Mouse (Mus musculus) brain, embryonic 18.5 days (tissue): ENCODE measurements around the gene Galnt9.

Experiments used
- DNase-seq: peaks from one replicate; pipeline ENCODE4 v3.0.0-alpha.2; 2012; ENCODE audit warnings: low read depth, low spot score

Gene Galnt9

GRCm38 (mm10) chr5:110535964-110536363, 8.2 kb upstream of the Galnt9 start:
- DNase-seq: no peak

GRCm38 (mm10) chr5:110540947-110541346, 3.2 kb upstream of the Galnt9 start:
- DNase-seq: no peak

- no peak for DNase-seq
These were observed 2.7 kb upstream of the Galnt9 start for GRCm38 (mm10) chr5:110541456-110541855.

- DNase-seq: no peak
These were observed 525 bp downstream of the Galnt9 start for GRCm38 (mm10) chr5:110544691-110545069.

GRCm38 (mm10) chr5:110545311-110545710, 1.2 kb downstream of the Galnt9 start:
- no peak for DNase-seq

- DNase-seq: no peak
These were observed 2.0 kb downstream of the Galnt9 start for GRCm38 (mm10) chr5:110546136-110546535.

- no peak for DNase-seq
These were observed 2.7 kb downstream of the Galnt9 start for GRCm38 (mm10) chr5:110546726-110547406.

- no peak for DNase-seq
These were observed 4.3 kb downstream of the Galnt9 start for GRCm38 (mm10) chr5:110548446-110548845.

GRCm38 (mm10) chr5:110550189-110550588, 6.0 kb downstream of the Galnt9 start:
- DNase-seq: no peak

- DNase-seq: no peak
These were observed 6.7 kb downstream of the Galnt9 start for GRCm38 (mm10) chr5:110550841-110551240.

GRCm38 (mm10) chr5:110552005-110552404, 7.8 kb downstream of the Galnt9 start:
- no peak for DNase-seq

- DNase-seq: no peak
These were observed 9.2 kb downstream of the Galnt9 start for GRCm38 (mm10) chr5:110553315-110553714.

GRCm38 (mm10) chr5:110555198-110555597, 11.0 kb downstream of the Galnt9 start:
- no peak for DNase-seq

- no peak for DNase-seq
These were observed 14.2 kb downstream of the Galnt9 start for GRCm38 (mm10) chr5:110558368-110558767.

GRCm38 (mm10) chr5:110559679-110560078, 15.5 kb downstream of the Galnt9 start:
- no peak for DNase-seq

- peak; percentile 57 for DNase-seq
These were observed 18.7 kb downstream of the Galnt9 start for GRCm38 (mm10) chr5:110562741-110563326.

GRCm38 (mm10) chr5:110564986-110565644, 21.0 kb downstream of the Galnt9 start:
- DNase-seq: no peak

GRCm38 (mm10) chr5:110567547-110567946, 23.4 kb downstream of the Galnt9 start:
- no peak for DNase-seq

- DNase-seq: no peak
These were observed 30.7 kb downstream of the Galnt9 start for GRCm38 (mm10) chr5:110574888-110575287.

GRCm38 (mm10) chr5:110579296-110579695, 35.1 kb downstream of the Galnt9 start:
- no peak for DNase-seq

GRCm38 (mm10) chr5:110580569-110581239, 36.5 kb downstream of the Galnt9 start:
- DNase-seq: no peak
